Mouse (Mus musculus): ENCODE results near the gene Glyctk.

Gene Glyctk

DNA sequence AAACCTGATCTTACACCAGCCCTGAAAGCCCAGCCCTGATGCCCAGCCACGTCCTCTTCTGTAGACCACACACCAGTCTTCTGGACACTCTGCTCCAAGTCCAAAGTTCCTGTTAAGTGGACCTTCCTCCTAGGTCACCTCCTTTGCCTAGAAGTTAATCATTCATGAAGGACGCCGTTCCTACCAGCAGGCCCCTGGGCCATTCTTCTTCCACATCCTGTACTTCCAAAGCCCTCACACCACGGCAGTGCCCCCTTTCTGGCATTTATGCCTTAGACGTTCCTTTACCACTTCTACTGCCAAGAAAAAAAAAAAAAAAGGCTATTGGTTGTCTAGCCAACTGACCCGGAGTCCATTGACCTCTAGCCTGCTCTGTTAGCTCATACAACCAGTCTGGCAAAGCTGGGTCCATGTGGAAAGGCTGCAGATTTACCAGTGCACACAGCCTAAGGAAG is at the start of gene Glyctk:
Gene Glyctk, minus strand, starts transcription at position 102 of the 455 bp plus-strand sequence.
- DNase-seq (ENCODE audit: low read depth, low spot score), result no peak

DNA sequence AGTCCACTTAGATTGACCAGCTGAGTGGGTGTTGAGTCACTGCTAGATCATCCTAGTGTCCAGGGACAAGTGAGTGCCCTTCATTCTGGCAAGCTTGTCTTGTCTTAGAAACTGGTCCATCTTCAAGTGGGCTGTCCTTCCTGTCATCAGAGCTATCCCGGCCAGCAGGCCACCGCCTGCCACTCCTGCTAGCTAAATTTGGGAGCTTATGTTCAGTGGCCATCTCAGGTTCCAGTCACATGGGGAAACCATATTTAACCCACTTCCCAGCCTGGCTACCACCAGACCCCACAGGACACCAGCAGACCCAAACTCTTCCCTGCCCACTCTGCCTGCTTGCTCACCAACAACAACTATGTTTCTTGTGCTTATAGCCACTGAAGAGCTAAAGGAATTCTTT is 48.6 kb upstream of the Glyctk start:
- DNase-seq (ENCODE audit: low read depth, low spot score), result no peak

- no peak for DNase-seq (ENCODE audit: low read depth, low spot score)
These were observed 47.9 kb upstream of the Glyctk start for GRCm38 (mm10) chr9:106205713-106206290.

- no peak for DNase-seq (ENCODE audit: low read depth, low spot score)
These were observed 46.3 kb upstream of the Glyctk start for GRCm38 (mm10) chr9:106203990-106204851.

DNA sequence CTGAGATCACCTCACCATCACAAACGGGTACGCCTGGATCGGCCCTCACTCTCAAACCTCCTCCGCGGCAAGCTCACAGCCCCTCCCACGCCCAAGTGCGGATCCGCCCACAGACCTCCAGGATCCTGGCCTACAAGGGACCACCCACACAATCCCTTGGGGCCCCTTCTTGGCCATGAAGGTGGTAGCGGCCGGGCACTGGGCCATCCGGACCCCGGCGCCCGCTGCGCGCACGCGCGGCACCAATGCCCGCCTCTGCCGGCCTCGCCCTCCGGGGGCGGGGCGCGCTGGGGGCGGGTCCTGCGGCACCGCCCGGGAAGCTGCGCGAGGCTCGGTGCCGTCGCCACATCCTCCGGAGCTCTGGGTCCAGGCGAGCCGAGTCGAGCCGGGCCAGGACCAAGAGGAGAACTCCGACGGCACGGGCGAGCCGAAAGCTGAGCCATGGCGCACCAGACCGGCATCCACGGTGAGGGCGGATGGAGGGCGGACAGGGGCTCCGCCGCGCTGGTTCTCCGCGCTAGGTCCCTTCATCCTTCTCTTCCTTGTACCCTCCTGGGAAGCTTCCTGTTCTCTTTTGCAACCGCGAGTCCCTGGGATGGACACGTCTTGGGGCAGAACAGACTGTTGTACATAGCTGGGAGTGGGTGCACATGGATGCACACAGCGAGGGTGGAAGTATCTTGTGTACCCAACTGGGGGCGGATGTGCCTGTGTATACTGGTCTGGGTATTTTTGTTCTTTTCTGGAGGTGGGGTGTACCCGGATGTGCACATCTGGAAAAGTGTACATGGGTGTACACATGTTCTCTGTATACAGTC is 45.1 kb upstream of the Glyctk start, which contains the start of gene Twf2:
Gene Twf2, plus strand, starts transcription at position 290 of the 818 bp plus-strand sequence.
- peak; percentile 96 for DNase-seq (ENCODE audit: low read depth, low spot score)

GRCm38 (mm10) chr9:106201895-106202294 is 44.0 kb upstream of the Glyctk start:
- DNase-seq (ENCODE audit: low read depth, low spot score), result no peak

DNA sequence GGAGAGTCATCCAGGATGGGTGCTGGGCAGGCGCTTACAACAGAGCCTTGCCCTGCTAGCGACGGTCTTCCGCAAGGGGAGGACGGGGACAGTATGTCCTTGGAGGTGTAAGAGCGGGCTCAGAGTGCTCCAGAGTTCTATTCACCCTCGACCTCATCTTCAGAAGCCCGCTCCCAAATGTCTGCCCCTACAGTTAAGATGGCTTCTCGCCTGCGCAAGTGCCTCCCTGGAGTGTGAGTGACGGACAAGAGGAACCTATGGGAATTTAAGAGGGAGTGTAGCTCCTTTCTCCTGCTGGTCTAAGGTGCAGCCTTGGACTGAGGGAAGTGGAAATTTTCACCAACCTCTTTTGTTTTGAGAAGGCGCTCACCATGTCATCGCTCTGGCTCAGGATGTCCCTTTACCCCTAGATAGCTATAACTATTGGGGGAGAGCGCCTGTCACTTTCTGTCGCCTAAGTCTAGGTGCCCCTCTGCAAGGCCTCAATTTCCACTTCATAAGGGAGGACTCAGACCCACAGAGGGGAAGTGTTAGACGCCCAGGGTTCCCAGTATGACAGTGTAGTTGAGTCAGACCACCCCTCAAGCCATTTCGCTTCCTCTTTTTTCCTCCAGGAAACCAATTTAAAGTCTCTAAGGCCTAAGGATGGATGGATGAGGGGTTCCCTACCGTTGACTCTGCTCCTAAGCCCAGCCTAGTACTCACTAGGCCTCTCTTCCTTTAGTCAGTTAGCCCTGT is 41.8 kb upstream of the Glyctk start, which contains the start of gene Ppm1m:
Gene Ppm1m, minus strand, starts transcription at position 212 of the 738 bp plus-strand sequence.
- no peak for DNase-seq (ENCODE audit: low read depth, low spot score)

GRCm38 (mm10) chr9:106198962-106199458 is 41.1 kb upstream of the Glyctk start:
- DNase-seq (ENCODE audit: low read depth, low spot score), result peak; percentile 80

GRCm38 (mm10) chr9:106197732-106198131 is 39.8 kb upstream of the Glyctk start:
- no peak for DNase-seq (ENCODE audit: low read depth, low spot score)

- DNase-seq (ENCODE audit: low read depth, low spot score), result no peak
These were observed 39.3 kb upstream of the Glyctk start for GRCm38 (mm10) chr9:106197081-106197713.

- DNase-seq (ENCODE audit: low read depth, low spot score), result no peak
These were observed 37.8 kb upstream of the Glyctk start for GRCm38 (mm10) chr9:106195693-106196092.

- no peak for DNase-seq (ENCODE audit: low read depth, low spot score)
These were observed 36.2 kb upstream of the Glyctk start for GRCm38 (mm10) chr9:106193930-106194807.

- no peak for DNase-seq (ENCODE audit: low read depth, low spot score)
These were observed 35.1 kb upstream of the Glyctk start for GRCm38 (mm10) chr9:106192998-106193397.

DNA sequence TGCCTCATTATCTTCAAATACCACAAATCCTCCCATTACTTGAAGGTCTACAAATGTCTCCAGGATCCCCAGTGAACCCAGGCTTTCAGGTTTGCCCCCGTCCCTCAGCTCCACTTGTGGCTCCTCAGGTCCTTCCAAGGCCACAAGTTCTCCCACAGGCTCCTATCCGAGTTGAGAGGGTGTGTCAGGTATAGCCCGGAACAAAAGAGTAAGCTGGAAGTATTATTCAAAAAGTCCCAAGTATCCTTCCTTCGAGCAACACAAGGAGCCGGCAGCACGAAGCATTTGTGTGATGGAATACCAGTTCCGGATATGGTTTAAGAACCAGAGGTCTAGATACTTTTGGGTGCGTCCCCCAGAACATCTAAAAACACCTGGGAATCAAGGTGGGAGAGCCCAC is 34.1 kb upstream of the Glyctk start:
- DNase-seq (ENCODE audit: low read depth, low spot score), result no peak

DNA sequence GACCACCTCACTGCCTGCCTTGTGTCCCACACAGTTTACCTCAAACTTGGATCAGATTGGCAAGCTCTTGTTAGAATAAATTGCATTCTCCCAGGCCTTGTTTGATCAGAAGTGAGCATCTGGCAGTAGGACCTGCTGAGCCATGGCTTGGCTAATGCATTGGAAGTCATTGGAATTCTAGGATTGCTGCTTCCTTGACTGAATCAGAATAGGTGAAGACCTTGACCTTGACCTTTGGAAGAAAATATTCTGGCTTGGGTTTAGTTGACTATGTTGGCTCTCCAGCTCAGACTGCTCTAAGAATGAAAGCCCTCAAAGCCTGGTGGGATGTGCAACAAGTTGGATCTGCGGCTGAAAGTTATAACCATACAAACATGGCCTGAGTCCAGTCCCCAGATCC is 33.4 kb upstream of the Glyctk start:
- DNase-seq (ENCODE audit: low read depth, low spot score), result peak; percentile 67

DNA sequence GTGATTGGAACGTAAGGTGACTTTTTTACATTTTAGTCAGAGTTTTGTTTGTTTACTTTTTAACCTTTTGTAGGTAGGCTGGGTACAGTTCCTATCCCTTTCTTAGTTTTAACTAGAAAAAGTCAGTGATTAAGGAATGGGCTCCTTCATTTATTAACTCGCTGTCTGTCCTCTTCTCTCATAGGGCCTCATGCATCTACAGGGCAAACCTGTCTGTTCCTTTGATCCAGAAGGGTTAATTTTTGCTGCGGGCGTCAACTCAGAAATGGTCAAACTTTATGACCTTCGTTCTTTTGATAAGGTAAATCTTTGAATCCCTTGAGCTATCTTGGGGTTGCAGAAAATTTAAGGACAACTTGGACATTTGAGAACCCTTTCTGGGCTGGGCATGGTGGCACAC is 26.1 kb upstream of the Glyctk start:
- DNase-seq (ENCODE audit: low read depth, low spot score), result no peak

- no peak for DNase-seq (ENCODE audit: low read depth, low spot score)
These were observed 24.2 kb upstream of the Glyctk start for GRCm38 (mm10) chr9:106182146-106182545.

GRCm38 (mm10) chr9:106179964-106180363 is 22.0 kb upstream of the Glyctk start:
- DNase-seq (ENCODE audit: low read depth, low spot score), result no peak

GRCm38 (mm10) chr9:106179454-106179853 is 21.5 kb upstream of the Glyctk start:
- DNase-seq (ENCODE audit: low read depth, low spot score), result peak; percentile 57

DNA sequence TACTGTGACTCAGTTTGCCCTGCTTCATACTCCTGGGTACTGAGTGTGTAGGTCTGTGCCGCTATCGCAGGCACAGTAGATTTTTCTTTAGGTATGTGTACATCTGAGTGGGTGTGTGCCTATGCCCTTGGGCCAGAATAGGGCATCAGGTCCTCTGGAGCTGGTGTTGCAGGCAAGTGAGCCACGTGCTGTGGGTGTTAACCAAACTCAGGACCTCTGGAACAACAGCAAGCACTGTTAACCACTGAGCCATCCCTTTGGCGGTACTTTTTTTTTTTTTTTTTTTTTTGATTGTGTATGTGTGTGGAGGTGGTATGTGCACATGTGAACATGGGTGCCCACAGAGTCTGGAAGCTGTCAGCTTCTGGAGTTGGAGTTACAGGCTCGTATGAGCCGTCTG is 19.9 kb upstream of the Glyctk start:
- peak; percentile 78 for DNase-seq (ENCODE audit: low read depth, low spot score)
